Mouse (Mus musculus) heart, postnatal 36 days (tissue): ENCODE results near the gene Zfp787. TPM values are rescaled to one million over a fixed set of nuclear protein-coding genes. Genes with fewer than 3 reads are reported as not detected.
"Not testable (repeated sequence)": the region's sequence is repeated elsewhere in the genome, so short reads cannot be mapped to it uniquely, and the experiment has no call there.

Experiments
- DNase-seq, 2 experiments: peaks; one replicate each; pipeline ENCODE4 v3.0.0; 2021 to 2022
- intact Hi-C: fragments of 180-260 bp; cut with DNase I; formaldehyde crosslinking; loops from one replicate; pipeline ENCODE4 v1.15.1; 2025
- total RNA-seq, 2 experiments: library from RNA; stranded (reverse); gene quantifications; 2 replicates each; pipeline ENCODE4 v1.2.3; 2021

Gene Zfp787
- 10 to 100 TPM; 30.2 to 34.0 TPM for total RNA-seq

- peak; percentile 93 to 97 for DNase-seq
- intact Hi-C loops, result loop anchor here (1.0 kb wide), 1 partner anchor 15 kb away; no protein-coding TSS in a partner anchor
Observed at GRCm38 (mm10) chr7:6155901-6156411, at the start of gene Zfp787. Gene Zfp787, minus strand, starts transcription at chr7:6155997.

- intact Hi-C loops, result no loop called here
- DNase-seq, result no peak
Observed at GRCm38 (mm10) chr7:6204200-6204599, 48.4 kb upstream of the Zfp787 start.

- intact Hi-C loops, result no loop called here
- DNase-seq, result no peak
Observed at GRCm38 (mm10) chr7:6196790-6197189, 41.0 kb upstream of the Zfp787 start, which contains the start of gene Galp. Gene Galp, plus strand, starts transcription at chr7:6197090.

GRCm38 (mm10) chr7:6195777-6196176 lies 40.0 kb upstream of the Zfp787 start:
- DNase-seq, result no peak
- intact Hi-C loops, result no loop called here

GRCm38 (mm10) chr7:6194129-6194528 lies 38.3 kb upstream of the Zfp787 start:
- intact Hi-C loops, result no loop called here
- peak; percentile 50 to 63 for DNase-seq

GRCm38 (mm10) chr7:6191376-6191775 lies 35.6 kb upstream of the Zfp787 start:
- peak; percentile 72 to 88 for DNase-seq
- intact Hi-C loops, result loop anchor here (1.0 kb wide), 1 partner anchor 64 kb away; no protein-coding TSS in a partner anchor

GRCm38 (mm10) chr7:6189542-6189941 lies 33.7 kb upstream of the Zfp787 start:
- no peak for DNase-seq
- intact Hi-C loops, result no loop called here

- no peak for DNase-seq
- intact Hi-C loops, result no loop called here
Observed at GRCm38 (mm10) chr7:6186756-6187155, 31.0 kb upstream of the Zfp787 start.

GRCm38 (mm10) chr7:6186176-6186575 lies 30.4 kb upstream of the Zfp787 start:
- no peak for DNase-seq
- intact Hi-C loops, result no loop called here

GRCm38 (mm10) chr7:6185391-6185790 lies 29.6 kb upstream of the Zfp787 start:
- DNase-seq, result no peak
- intact Hi-C loops, result no loop called here

- intact Hi-C loops, result no loop called here
- no peak for DNase-seq
Observed at GRCm38 (mm10) chr7:6184521-6184920, 28.7 kb upstream of the Zfp787 start.

- intact Hi-C loops, result no loop called here
Observed at GRCm38 (mm10) chr7:6183802-6184201, 28.0 kb upstream of the Zfp787 start.

GRCm38 (mm10) chr7:6182882-6183281 lies 27.1 kb upstream of the Zfp787 start:
- DNase-seq, result no peak
- intact Hi-C loops, result no loop called here

More at GRCm38 (mm10) chr7:6183802-6184201, 28.0 kb upstream of the Zfp787 start:
- DNase-seq, result no peak

- intact Hi-C loops, result loop anchor here (10.0 kb wide), 1 partner anchor 206 kb away; the partner anchor contains the start of gene Zfp28
- DNase-seq, result no peak
Observed at GRCm38 (mm10) chr7:6179013-6179412, 23.2 kb upstream of the Zfp787 start.

- intact Hi-C loops, result loop anchor here (5.0 to 10.0 kb wide), 2 partner anchors 108 to 210 kb away; partner anchors contain the start of gene Zfp28
- not testable (repeated sequence) for DNase-seq
Observed at GRCm38 (mm10) chr7:6174365-6174987, 18.7 kb upstream of the Zfp787 start.

GRCm38 (mm10) chr7:6173872-6174271 lies 18.1 kb upstream of the Zfp787 start:
- intact Hi-C loops, result loop anchor here (5.0 to 10.0 kb wide), 2 partner anchors 108 to 211 kb away; partner anchors contain the start of gene Zfp28
- no peak for DNase-seq

GRCm38 (mm10) chr7:6172674-6173244 lies 17.0 kb upstream of the Zfp787 start:
- intact Hi-C loops, result loop anchor here (5.0 to 10.0 kb wide), 2 partner anchors 110 to 212 kb away; partner anchors contain the start of gene Zfp28
- DNase-seq, result no peak

GRCm38 (mm10) chr7:6172006-6172649 lies 16.3 kb upstream of the Zfp787 start, which contains the start of gene Zfp444:
Gene Zfp444, plus strand, starts transcription at chr7:6172226.
- peak; percentile 94 to 95 for DNase-seq
- intact Hi-C loops, result loop anchor here (5.0 to 10.0 kb wide), 2 partner anchors 110 to 213 kb away; partner anchors contain the start of gene Zfp28

GRCm38 (mm10) chr7:6171444-6172005 lies 15.7 kb upstream of the Zfp787 start:
- intact Hi-C loops, result loop anchor here (1.0 to 10.0 kb wide), 4 partner anchors 15 to 213 kb away; partner anchors contain the start of gene Zfp28
- DNase-seq, result peak; percentile 62 to 63

GRCm38 (mm10) chr7:6170871-6171270 lies 15.1 kb upstream of the Zfp787 start:
- intact Hi-C loops, result loop anchor here (1.0 to 10.0 kb wide), 4 partner anchors 15 to 214 kb away; partner anchors contain the start of gene Zfp28
- no peak for DNase-seq
